Mouse (Mus musculus) frontal cortex, postnatal 25 days (tissue): ENCODE measurements around the gene Tspyl4.

Experiments
- DNase-seq, 2 experiments: peaks; one replicate each; pipeline ENCODE4 v3.0.0; 2022; ENCODE audit warnings: low spot score in 2 of 2

The Tspyl4 gene

DNA sequence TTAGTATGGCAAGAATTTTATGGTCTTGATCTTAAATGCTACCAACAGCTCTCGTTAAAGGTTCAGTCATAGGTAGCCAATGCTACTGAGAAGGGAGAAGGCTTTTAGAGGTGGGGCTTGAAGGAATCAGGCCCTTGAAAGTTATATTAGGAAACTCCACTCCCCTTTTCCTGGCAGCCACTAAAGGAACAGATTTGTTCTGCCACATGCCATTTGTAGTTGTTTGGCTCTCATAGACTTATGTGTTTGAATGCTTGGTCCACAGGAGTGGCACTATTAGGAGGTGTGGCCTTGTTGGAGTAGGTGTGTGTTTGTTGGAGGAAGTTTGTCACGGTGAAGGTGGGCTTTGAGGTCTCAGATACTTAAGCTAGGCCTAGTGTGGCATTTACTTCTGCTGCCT is 23.6 kb downstream of the Tspyl4 start:
- no peak for DNase-seq

GRCm38 (mm10) chr10:34326701-34327100 is 29.5 kb downstream of the Tspyl4 start:
- DNase-seq = no peak

GRCm38 (mm10) chr10:34327144-34327543 is 29.9 kb downstream of the Tspyl4 start:
- no peak for DNase-seq

DNA sequence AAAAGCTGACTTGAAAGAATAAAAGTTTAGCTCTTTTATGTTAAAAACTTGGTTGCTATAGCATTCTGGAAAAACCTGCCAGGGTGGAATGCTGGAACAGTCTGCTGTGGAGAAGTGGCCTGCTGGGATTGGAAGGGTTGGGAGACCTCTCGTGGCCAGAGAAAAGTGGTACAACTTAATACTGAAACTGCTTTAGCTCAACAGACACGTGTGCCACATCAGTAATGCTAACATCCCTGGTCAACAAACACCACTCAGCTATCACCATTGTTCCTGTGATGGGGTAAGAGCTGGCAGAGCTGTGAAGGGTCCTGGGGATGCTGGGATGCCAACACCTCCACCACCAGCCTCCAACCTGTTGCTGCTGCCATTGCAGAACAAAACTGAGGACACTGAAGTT is 31.1 kb downstream of the Tspyl4 start:
- peak; percentile 9 to 31 for DNase-seq

- no peak for DNase-seq
Measured at GRCm38 (mm10) chr10:34341014-34341413, 43.8 kb downstream of the Tspyl4 start.

GRCm38 (mm10) chr10:34341886-34342285 is 44.6 kb downstream of the Tspyl4 start:
- no peak for DNase-seq
